Mouse (Mus musculus): Measurements from ENCODE around the gene Gm10322. TPM values are rescaled to one million over a fixed set of nuclear protein-coding genes. Genes with fewer than 3 reads are reported as not detected.

Gene Gm10322
- polyA plus RNA-seq, 1 experiment: not detected

DNA sequence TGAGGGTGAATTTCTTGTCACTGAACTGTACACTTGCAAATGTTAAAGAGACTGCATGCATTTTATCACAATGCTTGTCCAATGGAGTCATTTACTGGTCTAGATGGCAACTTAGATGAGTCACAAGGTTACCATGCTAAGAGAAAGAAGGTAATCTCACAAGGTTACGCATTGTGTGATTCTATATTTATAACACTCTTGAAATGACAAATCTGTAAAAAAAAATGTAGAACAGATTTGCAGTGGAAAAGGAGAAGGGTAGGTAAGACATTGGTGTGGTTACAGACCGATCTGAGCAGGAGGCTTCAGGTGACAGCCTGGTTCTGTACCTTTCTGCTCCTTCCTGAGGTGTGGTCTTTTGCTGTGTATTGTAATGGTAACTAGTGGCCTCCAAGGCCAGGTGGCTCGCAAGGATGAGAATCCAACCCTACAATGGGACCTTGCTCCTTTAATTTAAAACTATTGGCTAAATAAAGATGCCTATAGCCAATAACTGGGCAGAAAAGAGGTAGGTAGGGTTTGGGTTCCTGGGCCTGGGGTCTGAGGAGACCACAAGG is 35.2 kb upstream of the Gm10322 start:
- Histone ChIP-seq H3K27me3 (ENCODE audit: control insufficient read depth, insufficient read depth, low read length, poor library complexity, severe bottlenecking) (no peaks in the 10 kb centered on the region), H3K27ac (ENCODE audit: insufficient read depth, low read length) (0 out of 2 replicates have a peak overlapping the region, but pooled peaks have one; percentile 52), H3K4me3 (ENCODE audit: low read depth, low read length) (peak overlapping the region; percentile 27; the same call in 1 of the 2 replicates), H3K9me3 (replicated peaks; ENCODE audit: control insufficient read depth, insufficient read depth, low read length, poor library complexity, severe bottlenecking) (no peaks in the 10 kb centered on the region), H3K4me1 (ENCODE audit: control insufficient read depth, insufficient read depth, low read length) (no peaks in the 10 kb centered on the region), H3K9ac (ENCODE audit: low read depth, poor library complexity, severe bottlenecking) (no peak overlapping the region), H3K36me3 (ENCODE audit: control insufficient read depth, insufficient read depth, low read length, poor library complexity, severe bottlenecking) (no peaks in the 10 kb centered on the region)
- no peak for TF ChIP-seq CTCF (IDR thresholded peaks at IDR 0.05; ENCODE audit: low read depth, low read length)
- TF ChIP-seq EP300 (IDR thresholded peaks at IDR 0.05; ENCODE audit: insufficient read depth, low read depth, low read length): peak; percentile 75; the same call in 1 of the 2 replicates

DNA sequence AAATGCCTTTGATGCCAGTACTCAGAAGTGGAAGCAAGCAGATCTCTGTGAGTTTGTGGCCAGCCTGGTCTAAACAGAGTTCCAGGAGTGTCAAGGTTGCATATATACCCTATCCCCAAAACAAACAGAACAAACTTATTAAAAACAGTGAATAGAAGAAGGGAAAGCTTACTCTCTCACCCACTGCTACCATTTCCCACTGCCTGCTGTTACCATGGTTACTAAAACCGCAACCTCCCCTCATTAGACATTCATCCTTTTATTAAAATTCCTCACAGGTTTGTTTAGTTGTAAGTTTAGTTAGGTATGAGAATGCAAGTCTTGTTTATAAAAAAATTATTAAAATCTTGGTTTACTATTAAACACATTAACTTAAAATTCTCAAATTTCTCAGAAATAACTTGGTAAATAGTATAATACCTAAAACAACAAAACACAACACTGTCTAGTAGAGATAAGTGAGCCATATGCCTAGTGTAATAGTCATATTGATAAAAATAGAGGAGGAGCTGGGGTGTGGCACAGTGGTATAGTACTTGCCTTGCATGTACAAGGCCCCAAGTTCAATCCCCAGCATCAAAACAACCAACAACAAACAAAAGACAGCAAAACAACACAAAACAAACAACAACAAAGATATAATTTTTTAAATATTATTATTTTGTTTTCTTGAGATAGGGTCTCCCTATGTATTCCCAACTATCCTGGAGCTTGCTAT is 33.9 kb upstream of the Gm10322 start:
- H3K27ac ChIP-seq (ENCODE audit: insufficient read depth, low read length): no peak overlapping the region
- no peaks in the 10 kb centered on the region for H3K9me3 ChIP-seq (replicated peaks; ENCODE audit: control insufficient read depth, insufficient read depth, low read length, poor library complexity, severe bottlenecking)
- no peaks in the 10 kb centered on the region for H3K4me1 ChIP-seq (ENCODE audit: control insufficient read depth, insufficient read depth, low read length)
- H3K27me3 ChIP-seq (ENCODE audit: control insufficient read depth, insufficient read depth, low read length, poor library complexity, severe bottlenecking): no peaks in the 10 kb centered on the region
- H3K9ac ChIP-seq (ENCODE audit: low read depth, poor library complexity, severe bottlenecking): no peak overlapping the region
- TF ChIP-seq POLR2A (IDR thresholded peaks at IDR 0.05; ENCODE audit: insufficient read depth, low read length) (no peak), CTCF (IDR thresholded peaks at IDR 0.05; ENCODE audit: low read depth, low read length) (no peak), EP300 (IDR thresholded peaks at IDR 0.05; ENCODE audit: insufficient read depth, low read depth, low read length) (no peak)
- H3K4me3 ChIP-seq (ENCODE audit: low read depth, low read length): no peak overlapping the region
- no peaks in the 10 kb centered on the region for H3K36me3 ChIP-seq (ENCODE audit: control insufficient read depth, insufficient read depth, low read length, poor library complexity, severe bottlenecking)

GRCm38 (mm10) chr10:59585621-59586020 is 30.2 kb upstream of the Gm10322 start:
- no peak overlapping the region for H3K27ac ChIP-seq (ENCODE audit: insufficient read depth, low read length)
- no peaks in the 10 kb centered on the region for H3K9me3 ChIP-seq (replicated peaks; ENCODE audit: control insufficient read depth, insufficient read depth, low read length, poor library complexity, severe bottlenecking)
- no peaks in the 10 kb centered on the region for H3K27me3 ChIP-seq (ENCODE audit: control insufficient read depth, insufficient read depth, low read length, poor library complexity, severe bottlenecking)
- H3K36me3 ChIP-seq (ENCODE audit: control insufficient read depth, insufficient read depth, low read length, poor library complexity, severe bottlenecking): no peaks in the 10 kb centered on the region
- H3K4me1 ChIP-seq (ENCODE audit: control insufficient read depth, insufficient read depth, low read length): no peaks in the 10 kb centered on the region
- no peak overlapping the region for H3K9ac ChIP-seq (ENCODE audit: low read depth, poor library complexity, severe bottlenecking)
- TF ChIP-seq CTCF (IDR thresholded peaks at IDR 0.05; ENCODE audit: low read depth, low read length) (no peak), EP300 (IDR thresholded peaks at IDR 0.05; ENCODE audit: insufficient read depth, low read depth, low read length) (no peak), POLR2A (IDR thresholded peaks at IDR 0.05; ENCODE audit: insufficient read depth, low read length) (no peak)
- H3K4me3 ChIP-seq (ENCODE audit: low read depth, low read length): no peak overlapping the region

GRCm38 (mm10) chr10:59586821-59587220 is 29.0 kb upstream of the Gm10322 start:
- no peak for TF ChIP-seq POLR2A (IDR thresholded peaks at IDR 0.05; ENCODE audit: insufficient read depth, low read length)
- no peak for TF ChIP-seq EP300 (IDR thresholded peaks at IDR 0.05; ENCODE audit: insufficient read depth, low read depth, low read length)
- TF ChIP-seq CTCF (IDR thresholded peaks at IDR 0.05; ENCODE audit: low read depth, low read length): no peak
- H3K27me3 ChIP-seq (ENCODE audit: control insufficient read depth, insufficient read depth, low read length, poor library complexity, severe bottlenecking): no peaks in the 10 kb centered on the region
- H3K9ac ChIP-seq (ENCODE audit: low read depth, poor library complexity, severe bottlenecking): no peak overlapping the region
- no peaks in the 10 kb centered on the region for H3K36me3 ChIP-seq (ENCODE audit: control insufficient read depth, insufficient read depth, low read length, poor library complexity, severe bottlenecking)
- no peak overlapping the region for H3K4me3 ChIP-seq (ENCODE audit: low read depth, low read length)
- H3K27ac ChIP-seq (ENCODE audit: insufficient read depth, low read length): no peak overlapping the region
- no peaks in the 10 kb centered on the region for H3K9me3 ChIP-seq (replicated peaks; ENCODE audit: control insufficient read depth, insufficient read depth, low read length, poor library complexity, severe bottlenecking)
- no peaks in the 10 kb centered on the region for H3K4me1 ChIP-seq (ENCODE audit: control insufficient read depth, insufficient read depth, low read length)

- Histone ChIP-seq H3K9me3 (replicated peaks; ENCODE audit: control insufficient read depth, insufficient read depth, low read length, poor library complexity, severe bottlenecking) (no peaks in the 10 kb centered on the region), H3K9ac (ENCODE audit: low read depth, poor library complexity, severe bottlenecking) (no peak overlapping the region), H3K36me3 (ENCODE audit: control insufficient read depth, insufficient read depth, low read length, poor library complexity, severe bottlenecking) (no peaks in the 10 kb centered on the region), H3K27ac (ENCODE audit: insufficient read depth, low read length) (no peak overlapping the region), H3K27me3 (ENCODE audit: control insufficient read depth, insufficient read depth, low read length, poor library complexity, severe bottlenecking) (no peaks in the 10 kb centered on the region), H3K4me3 (ENCODE audit: low read depth, low read length) (no peak overlapping the region), H3K4me1 (ENCODE audit: control insufficient read depth, insufficient read depth, low read length) (no peaks in the 10 kb centered on the region)
- TF ChIP-seq EP300 (IDR thresholded peaks at IDR 0.05; ENCODE audit: insufficient read depth, low read depth, low read length) (no peak), CTCF (IDR thresholded peaks at IDR 0.05; ENCODE audit: low read depth, low read length) (no peak), POLR2A (IDR thresholded peaks at IDR 0.05; ENCODE audit: insufficient read depth, low read length) (no peak)
Measured at GRCm38 (mm10) chr10:59588135-59588534, 27.7 kb upstream of the Gm10322 start.

GRCm38 (mm10) chr10:59589420-59589819 is 26.4 kb upstream of the Gm10322 start:
- no peak overlapping the region for H3K27ac ChIP-seq (ENCODE audit: insufficient read depth, low read length)
- no peaks in the 10 kb centered on the region for H3K9me3 ChIP-seq (replicated peaks; ENCODE audit: control insufficient read depth, insufficient read depth, low read length, poor library complexity, severe bottlenecking)
- no peak for TF ChIP-seq POLR2A (IDR thresholded peaks at IDR 0.05; ENCODE audit: insufficient read depth, low read length)
- no peak for TF ChIP-seq EP300 (IDR thresholded peaks at IDR 0.05; ENCODE audit: insufficient read depth, low read depth, low read length)
- no peak for TF ChIP-seq CTCF (IDR thresholded peaks at IDR 0.05; ENCODE audit: low read depth, low read length)
- no peaks in the 10 kb centered on the region for H3K36me3 ChIP-seq (ENCODE audit: control insufficient read depth, insufficient read depth, low read length, poor library complexity, severe bottlenecking)
- no peak overlapping the region for H3K9ac ChIP-seq (ENCODE audit: low read depth, poor library complexity, severe bottlenecking)
- no peak overlapping the region for H3K4me3 ChIP-seq (ENCODE audit: low read depth, low read length)
- no peaks in the 10 kb centered on the region for H3K27me3 ChIP-seq (ENCODE audit: control insufficient read depth, insufficient read depth, low read length, poor library complexity, severe bottlenecking)
- H3K4me1 ChIP-seq (ENCODE audit: control insufficient read depth, insufficient read depth, low read length): no peaks in the 10 kb centered on the region
